Mouse (Mus musculus) E14TG2a.4 (cell line): Measurements from ENCODE around the gene Arrb1.

Experiments used
- CTCF ChIP-seq: conservative IDR thresholded peaks from 2 replicates; pipeline ENCODE4 v1.5.1; 2014; ENCODE audit warnings: low read length
- NANOG ChIP-seq: IDR thresholded peaks from 2 replicates; pipeline ENCODE4 v1.6.1; 2014; ENCODE audit warnings: borderline replicate concordance, low read length, mixed read lengths
- POU5F1 ChIP-seq: IDR thresholded peaks from 2 replicates; pipeline ENCODE4 v1.6.1; 2014; ENCODE audit warnings: low read length, borderline replicate concordance

- TF ChIP-seq CTCF (no peak), POU5F1 (no peak), NANOG (no peak)
Measured at GRCm38 (mm10) chr7:99632286-99632685, 97.0 kb downstream of the Arrb1 start.
